Mouse (Mus musculus): ENCODE measurements at regions not wholly inside any gene's neighbourhood (a gene's known extent, or its start where the extent isn't known, plus 50 kb on each side); places are given as distances from the start of the nearest gene placed in this dataset.
A peak's percentile ranks its signal among the peaks of the same experiment; 100 is the strongest.

- no peak for DNase-seq (ENCODE audit: low read depth, low spot score)
Measured at GRCm38 (mm10) chr4:123991223-123991622, 73.4 kb upstream of the 4930535I16Rik start.

- DNase-seq (ENCODE audit: low read depth, low spot score) = peak; percentile 25
Measured at GRCm38 (mm10) chr4:123990293-123991185, 72.7 kb upstream of the 4930535I16Rik start.

Measured in forelimb bud, embryonic 11.5 days (tissue).